Mouse (Mus musculus): Measurements from ENCODE around the gene S100a14. TPM values are rescaled to one million over a fixed set of nuclear protein-coding genes. Genes with fewer than 3 reads are reported as not detected.

Gene S100a14
- polyA plus RNA-seq, 1 experiment from 2014 or later = not detected

DNA sequence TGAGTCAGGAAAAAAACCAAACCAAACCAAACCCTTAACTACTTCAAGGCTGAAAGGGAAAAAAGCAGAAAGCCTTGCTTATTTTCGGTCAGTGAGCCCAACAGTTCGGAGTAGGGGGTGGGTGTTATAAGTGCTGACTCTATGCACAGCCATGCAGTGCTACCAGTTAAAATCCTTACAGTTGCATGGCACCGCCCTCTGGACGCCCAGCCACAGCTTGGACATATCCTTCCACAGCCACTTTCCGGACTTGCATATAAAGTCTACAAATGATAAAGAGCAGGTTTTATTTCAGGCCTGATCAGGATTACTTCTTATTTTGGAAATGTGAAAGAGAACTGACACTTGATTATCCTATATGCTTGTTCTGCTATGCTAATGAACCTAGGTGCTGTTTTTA lies 21.4 kb upstream of the S100a14 start:
- DNase-seq (ENCODE audit: low spot score) (no peak), ATAC-seq (no peak)
- Histone ChIP-seq H3K4me2 (ENCODE audit: low read length) (no peak overlapping the region), H3K4me3 (ENCODE audit: low read depth, low read length) (no peak overlapping the region), H3K36me3 (ENCODE audit: control insufficient read depth, insufficient read depth, low read length) (peaks cover 72% of the 10 kb centered on the region), H3K4me1 (ENCODE audit: control insufficient read depth, insufficient read depth, low read length) (peaks cover 11% of the 10 kb centered on the region), H3K9me3 (replicated peaks; ENCODE audit: control insufficient read depth, low read length) (no peaks in the 10 kb centered on the region), H3K27ac (ENCODE audit: low read depth, low read length) (no peak overlapping the region), H3K9ac (ENCODE audit: low read length) (no peak overlapping the region), H3K27me3 (replicated peaks; ENCODE audit: control insufficient read depth, insufficient read depth, low read length) (no peaks in the 10 kb centered on the region)
- 90% methylated on average over 5 of the region's 5 CpGs for WGBS

DNA sequence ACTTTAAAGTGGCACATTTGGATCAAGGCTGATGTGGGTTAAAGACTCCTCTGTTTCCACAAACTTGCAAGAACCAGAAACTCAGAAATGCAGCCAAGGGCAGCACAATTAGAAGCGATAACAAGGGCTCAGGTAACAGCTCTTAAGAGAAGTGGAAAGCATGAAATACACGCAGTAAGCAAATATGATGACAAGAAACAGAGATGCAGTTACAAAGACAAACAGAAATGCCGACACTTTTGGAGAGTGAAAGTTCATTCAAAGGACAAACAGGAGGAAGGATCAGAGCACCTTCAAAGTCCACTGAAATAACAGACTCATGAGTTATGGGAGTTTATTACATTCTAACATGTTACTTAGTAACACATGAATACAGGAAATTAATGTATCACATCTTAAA lies 20.3 kb upstream of the S100a14 start:
- 94% methylated on average over 3 of the region's 3 CpGs for WGBS
- no peak overlapping the region for H3K4me3 ChIP-seq (ENCODE audit: low read depth, low read length)
- H3K9me3 ChIP-seq (replicated peaks; ENCODE audit: control insufficient read depth, low read length) = no peaks in the 10 kb centered on the region
- H3K27me3 ChIP-seq (replicated peaks; ENCODE audit: control insufficient read depth, insufficient read depth, low read length) = no peaks in the 10 kb centered on the region
- ATAC-seq (no peak), DNase-seq (ENCODE audit: low spot score) (no peak)
- no peak overlapping the region for H3K4me2 ChIP-seq (ENCODE audit: low read length)
- peaks cover 11% of the 10 kb centered on the region for H3K4me1 ChIP-seq (ENCODE audit: control insufficient read depth, insufficient read depth, low read length)
- peaks cover 64% of the 10 kb centered on the region for H3K36me3 ChIP-seq (ENCODE audit: control insufficient read depth, insufficient read depth, low read length)
- H3K9ac ChIP-seq (ENCODE audit: low read length) = no peak overlapping the region
- H3K27ac ChIP-seq (ENCODE audit: low read depth, low read length) = no peak overlapping the region

GRCm38 (mm10) chr3:90508287-90508949 lies 18.2 kb upstream of the S100a14 start:
- H3K27me3 ChIP-seq (replicated peaks; ENCODE audit: control insufficient read depth, insufficient read depth, low read length) = peaks cover 2% of the 10 kb centered on the region; the same call in 1 of the 2 replicates
- peak overlapping the region; percentile 93 for H3K4me3 ChIP-seq (ENCODE audit: low read depth, low read length)
- 1% methylated on average over 20 of the region's 20 CpGs for WGBS
- DNase-seq (ENCODE audit: low spot score) (no peak), ATAC-seq (no peak; the same call in 1 of the 2 replicates)
- peak overlapping the region; percentile 92; the same call in 1 of the 2 replicates for H3K27ac ChIP-seq (ENCODE audit: low read depth, low read length)
- H3K9ac ChIP-seq (ENCODE audit: low read length) = peak overlapping the region; percentile 99
- H3K4me2 ChIP-seq (ENCODE audit: low read length) = peak overlapping the region; percentile 83
- peaks cover 44% of the 10 kb centered on the region for H3K36me3 ChIP-seq (ENCODE audit: control insufficient read depth, insufficient read depth, low read length)
- H3K4me1 ChIP-seq (ENCODE audit: control insufficient read depth, insufficient read depth, low read length) = peaks cover 11% of the 10 kb centered on the region
- H3K9me3 ChIP-seq (replicated peaks; ENCODE audit: control insufficient read depth, low read length) = no peaks in the 10 kb centered on the region

DNA sequence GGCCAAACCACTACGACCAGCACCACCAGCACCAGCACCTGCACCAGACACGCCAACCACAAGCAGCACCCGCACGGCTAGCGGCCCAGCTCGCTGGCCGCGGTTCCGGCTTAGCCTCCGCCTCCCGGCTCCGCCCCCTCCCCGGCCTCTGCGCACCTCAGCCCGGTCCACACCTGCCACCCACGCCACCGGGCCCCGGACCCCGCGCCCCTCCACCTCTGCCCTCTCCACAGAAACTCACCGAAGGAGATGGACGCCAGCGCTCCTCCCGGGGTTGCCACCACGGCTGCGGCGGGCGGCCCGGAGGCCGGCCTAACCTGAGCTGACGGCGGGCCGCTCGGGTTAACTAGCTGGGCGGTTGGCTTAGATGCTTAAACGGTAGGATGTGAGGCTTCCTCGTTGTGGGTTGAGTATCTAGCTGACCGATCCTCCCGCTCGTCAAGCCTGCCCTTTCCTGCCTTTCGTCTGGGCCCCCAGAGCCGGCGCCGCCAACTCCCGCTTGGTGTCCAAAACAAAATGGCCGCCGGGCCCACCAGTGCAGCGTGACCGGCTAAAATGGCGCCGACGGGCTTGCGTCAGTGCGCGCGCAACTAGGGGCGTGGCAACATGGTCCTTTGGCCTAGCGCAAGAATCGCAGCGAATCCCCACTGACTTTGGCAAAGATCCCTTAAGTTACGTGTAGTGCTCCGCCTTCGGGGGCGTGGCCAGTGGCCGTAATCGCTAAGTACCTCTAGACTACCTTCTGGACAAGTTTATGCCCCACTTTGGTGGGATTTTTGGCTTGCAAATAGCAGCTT lies 17.5 kb upstream of the S100a14 start, which contains the start of gene Chtop:
Gene Chtop, minus strand, starts transcription at position 549 of the 797 bp plus-strand sequence.
- H3K4me3 ChIP-seq (ENCODE audit: low read depth, low read length) = peak within 1 kb of the TSS; percentile 93
- H3K4me2 ChIP-seq (ENCODE audit: low read length) = peak within 1 kb of the TSS; percentile 83
- H3K27ac ChIP-seq (ENCODE audit: low read depth, low read length) = peak within 1 kb of the TSS; percentile 92
- DNase-seq (ENCODE audit: low spot score) (peak; percentile 100), ATAC-seq (peak; percentile 95)
- under 1% methylated on average over 65 of the region's 66 CpGs for WGBS
- peaks cover 36% of the 10 kb centered on the region for H3K36me3 ChIP-seq (ENCODE audit: control insufficient read depth, insufficient read depth, low read length)
- H3K9ac ChIP-seq (ENCODE audit: low read length) = peak within 1 kb of the TSS; percentile 99
- peaks cover 9% of the 10 kb centered on the region; the same call in 1 of the 2 replicates for H3K27me3 ChIP-seq (replicated peaks; ENCODE audit: control insufficient read depth, insufficient read depth, low read length)
- no peaks in the 10 kb centered on the region for H3K9me3 ChIP-seq (replicated peaks; ENCODE audit: control insufficient read depth, low read length)
- H3K4me1 ChIP-seq (ENCODE audit: control insufficient read depth, insufficient read depth, low read length) = peaks cover 11% of the 10 kb centered on the region

- peaks cover 11% of the 10 kb centered on the region for H3K4me1 ChIP-seq (ENCODE audit: control insufficient read depth, insufficient read depth, low read length)
- H3K9ac ChIP-seq (ENCODE audit: low read length) = peak overlapping the region; percentile 32; the same call in 1 of the 2 replicates
- peaks cover 9% of the 10 kb centered on the region; the same call in 1 of the 2 replicates for H3K27me3 ChIP-seq (replicated peaks; ENCODE audit: control insufficient read depth, insufficient read depth, low read length)
- H3K36me3 ChIP-seq (ENCODE audit: control insufficient read depth, insufficient read depth, low read length) = peaks cover 30% of the 10 kb centered on the region
- no peak for DNase-seq (ENCODE audit: low spot score)
- H3K4me3 ChIP-seq (ENCODE audit: low read depth, low read length) = peak overlapping the region; percentile 93
- H3K9me3 ChIP-seq (replicated peaks; ENCODE audit: control insufficient read depth, low read length) = no peaks in the 10 kb centered on the region
- H3K4me2 ChIP-seq (ENCODE audit: low read length) = peak overlapping the region; percentile 41
- WGBS = 12% methylated on average over 2 of the region's 2 CpGs
- peak; percentile 32 for ATAC-seq
- peak overlapping the region; percentile 48; the same call in 1 of the 2 replicates for H3K27ac ChIP-seq (ENCODE audit: low read depth, low read length)
Observed at GRCm38 (mm10) chr3:90509747-90510123, 16.9 kb upstream of the S100a14 start.

- no peak overlapping the region for H3K4me2 ChIP-seq (ENCODE audit: low read length)
Observed at GRCm38 (mm10) chr3:90512276-90512675, 14.4 kb upstream of the S100a14 start.

DNA sequence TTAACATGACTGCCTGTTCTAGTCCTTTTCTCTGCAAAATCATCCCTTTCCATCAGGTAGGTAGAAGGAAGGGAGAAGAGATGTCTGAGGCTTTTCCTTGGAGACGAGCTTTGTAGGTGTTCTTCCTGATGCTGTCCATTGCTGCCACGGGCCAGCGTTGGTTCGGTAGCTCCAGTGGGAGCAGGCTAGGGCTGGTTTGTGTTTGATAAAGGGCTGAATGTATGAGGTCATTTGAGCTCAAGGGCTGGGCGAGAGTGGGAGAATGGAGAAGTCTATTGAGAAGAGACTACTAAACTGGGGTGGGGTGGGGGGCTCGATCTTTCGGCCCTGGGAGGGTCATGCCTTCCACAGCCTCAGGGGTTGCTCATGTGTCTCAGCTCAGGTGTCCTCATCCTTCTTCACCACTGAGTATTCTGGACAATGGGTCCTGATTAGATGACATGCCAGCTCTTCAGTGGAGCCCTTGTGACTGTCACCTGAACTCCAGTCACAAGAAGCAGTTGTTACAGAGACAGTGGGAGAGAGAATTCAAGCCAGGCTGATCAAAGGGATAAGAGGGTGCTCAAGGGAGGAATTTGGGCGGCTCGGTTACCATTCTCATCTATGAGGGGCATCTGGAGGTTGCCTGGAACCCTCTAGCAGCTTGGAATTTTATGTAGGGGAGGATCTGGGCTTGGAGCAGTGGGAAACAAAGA lies 13.6 kb upstream of the S100a14 start:
- H3K4me1 ChIP-seq (ENCODE audit: control insufficient read depth, insufficient read depth, low read length) = peaks cover 6% of the 10 kb centered on the region
- ATAC-seq (no peak), DNase-seq (ENCODE audit: low spot score) (no peak)
- no peak overlapping the region for H3K4me2 ChIP-seq (ENCODE audit: low read length)
- peaks cover 9% of the 10 kb centered on the region; the same call in 1 of the 2 replicates for H3K27me3 ChIP-seq (replicated peaks; ENCODE audit: control insufficient read depth, insufficient read depth, low read length)
- no peaks in the 10 kb centered on the region for H3K36me3 ChIP-seq (ENCODE audit: control insufficient read depth, insufficient read depth, low read length)
- no peak overlapping the region for H3K27ac ChIP-seq (ENCODE audit: low read depth, low read length)
- no peak overlapping the region for H3K4me3 ChIP-seq (ENCODE audit: low read depth, low read length)
- WGBS = 79% methylated on average over 9 of the region's 9 CpGs
- H3K9ac ChIP-seq (ENCODE audit: low read length) = no peak overlapping the region
- no peaks in the 10 kb centered on the region for H3K9me3 ChIP-seq (replicated peaks; ENCODE audit: control insufficient read depth, low read length)

More at GRCm38 (mm10) chr3:90512276-90512675, 14.4 kb upstream of the S100a14 start:
- no peak overlapping the region for H3K4me3 ChIP-seq (ENCODE audit: low read depth, low read length)
- H3K9me3 ChIP-seq (replicated peaks; ENCODE audit: control insufficient read depth, low read length) = no peaks in the 10 kb centered on the region
- ATAC-seq (no peak), DNase-seq (ENCODE audit: low spot score) (no peak)
- H3K9ac ChIP-seq (ENCODE audit: low read length) = no peak overlapping the region
- 91% methylated on average over 5 of the region's 5 CpGs for WGBS
- peaks cover 14% of the 10 kb centered on the region for H3K4me1 ChIP-seq (ENCODE audit: control insufficient read depth, insufficient read depth, low read length)
- peaks cover 9% of the 10 kb centered on the region; the same call in 1 of the 2 replicates for H3K27me3 ChIP-seq (replicated peaks; ENCODE audit: control insufficient read depth, insufficient read depth, low read length)
- peaks cover 5% of the 10 kb centered on the region for H3K36me3 ChIP-seq (ENCODE audit: control insufficient read depth, insufficient read depth, low read length)
- H3K27ac ChIP-seq (ENCODE audit: low read depth, low read length) = no peak overlapping the region

DNA sequence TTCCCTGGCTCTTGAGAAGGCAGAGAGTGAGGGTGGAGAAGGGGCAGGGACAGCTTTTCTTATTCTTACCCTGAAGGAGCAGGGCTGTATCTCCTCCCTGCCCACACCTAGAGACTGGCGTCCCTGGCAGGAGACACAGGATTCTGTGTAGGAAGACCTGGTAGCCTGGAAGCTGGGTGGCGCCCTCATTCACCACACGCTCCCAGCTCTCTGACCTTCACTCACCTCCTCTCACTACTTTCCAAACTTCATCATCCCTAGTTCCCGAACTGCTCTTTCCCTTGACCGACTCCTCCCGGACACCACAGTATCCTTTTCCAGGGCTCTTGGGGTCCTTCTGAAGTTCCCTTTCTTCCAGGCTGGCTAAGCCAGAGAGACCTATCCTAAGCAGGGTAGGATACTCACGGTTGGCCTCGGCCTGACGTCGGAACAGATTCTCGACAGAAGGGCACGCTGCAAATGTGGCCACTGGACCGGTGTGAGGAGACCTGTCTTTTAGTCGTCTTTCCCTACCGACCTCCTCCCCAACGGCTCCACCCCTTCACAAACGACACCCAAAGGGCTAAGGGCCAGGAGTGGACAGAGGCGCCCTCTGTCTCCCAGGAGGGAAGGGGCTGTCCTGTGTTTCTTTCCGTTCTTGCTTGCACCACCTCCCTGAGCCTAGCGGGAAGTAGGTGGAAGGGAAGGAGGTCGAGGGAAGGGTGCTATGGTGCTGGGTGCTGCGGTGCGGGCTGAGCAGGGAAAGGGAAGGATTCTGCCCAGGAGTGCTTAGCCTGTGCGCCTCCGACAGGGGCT lies 12.7 kb upstream of the S100a14 start, which contains the start of the genes S100a1 and S100a13:
Gene S100a1, minus strand, starts transcription at position 597 of the 795 bp plus-strand sequence.
Gene S100a13, plus strand, starts transcription at position 640 of the 795 bp plus-strand sequence.
- H3K9me3 ChIP-seq (replicated peaks; ENCODE audit: control insufficient read depth, low read length) = no peaks in the 10 kb centered on the region
- peak within 1 kb of the TSS; percentile 60 for H3K4me2 ChIP-seq (ENCODE audit: low read length)
- ATAC-seq = peak; percentile 21; the same call in 1 of the 2 replicates
- peak within 1 kb of the TSS; percentile 23 for H3K4me3 ChIP-seq (ENCODE audit: low read depth, low read length)
- H3K4me1 ChIP-seq (ENCODE audit: control insufficient read depth, insufficient read depth, low read length) = peaks cover 4% of the 10 kb centered on the region; the same call in 1 of the 2 replicates
- peaks cover 9% of the 10 kb centered on the region; the same call in 1 of the 2 replicates for H3K27me3 ChIP-seq (replicated peaks; ENCODE audit: control insufficient read depth, insufficient read depth, low read length)
- H3K9ac ChIP-seq (ENCODE audit: low read length) = peak within 1 kb of the TSS; percentile 49
- H3K27ac ChIP-seq (ENCODE audit: low read depth, low read length) = no peak within 1 kb of the TSS
- H3K36me3 ChIP-seq (ENCODE audit: control insufficient read depth, insufficient read depth, low read length) = no peaks in the 10 kb centered on the region
- peak; percentile 33 for DNase-seq (ENCODE audit: low spot score)
- WGBS = 7% methylated on average over 25 of the region's 25 CpGs

All from forebrain, embryonic 14.5 days (tissue).